Mouse (Mus musculus): ENCODE measurements at regions not wholly inside any gene's neighbourhood (a gene's known extent, or its start where the extent isn't known, plus 50 kb on each side); places are given as distances from the start of the nearest gene placed in this dataset.
A peak's percentile ranks its signal among the peaks of the same experiment; 100 is the strongest.

DNA sequence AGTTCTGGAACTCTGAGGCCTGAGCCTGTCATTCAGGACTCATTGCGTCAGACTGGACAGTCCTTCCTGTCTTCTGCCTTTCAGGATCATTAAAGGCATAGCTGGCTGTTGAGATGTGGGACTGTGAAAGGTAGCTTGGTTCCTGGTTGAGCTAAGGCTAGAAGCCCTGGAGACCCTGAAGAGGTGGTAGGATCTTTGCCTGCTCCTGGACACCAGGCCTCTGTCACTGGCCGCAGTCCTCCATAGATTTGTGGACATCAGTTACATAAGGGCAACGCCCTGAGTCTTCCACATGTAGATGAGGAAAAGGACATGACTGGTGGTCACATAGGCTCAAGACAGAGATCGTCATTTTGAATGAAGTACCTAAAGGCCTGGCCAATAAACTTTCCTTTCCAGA lies 127.9 kb downstream of the Opa1 start:
- DNase-seq: no peak

DNA sequence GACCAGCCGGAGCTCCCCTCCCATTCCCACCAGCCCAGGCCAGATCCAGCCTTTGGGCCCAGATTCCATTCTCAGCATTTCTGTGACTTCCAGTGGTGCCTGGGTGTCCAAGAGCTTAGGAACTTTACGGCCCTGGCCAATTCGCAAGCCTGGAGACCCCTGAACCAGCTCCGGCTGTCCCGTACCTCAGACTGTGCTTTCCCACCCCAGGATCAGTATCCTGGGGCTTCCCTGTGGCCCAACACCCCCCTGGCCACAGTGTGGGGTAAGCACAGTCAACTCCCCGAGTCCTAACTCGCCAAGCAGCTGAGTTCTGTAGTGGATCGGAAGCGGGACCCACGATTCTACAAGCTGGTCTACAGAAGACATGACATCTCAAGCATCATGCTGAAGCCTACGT lies 128.5 kb downstream of the Opa1 start:
- no peak for DNase-seq

- no peak for DNase-seq
Measured at GRCm38 (mm10) chr16:29709072-29709471, 129.9 kb downstream of the Opa1 start.

GRCm38 (mm10) chr16:29711386-29711785 lies 132.3 kb downstream of the Opa1 start:
- DNase-seq: no peak

GRCm38 (mm10) chr16:29711912-29712681 lies 133.0 kb downstream of the Opa1 start:
- no peak for DNase-seq

DNA sequence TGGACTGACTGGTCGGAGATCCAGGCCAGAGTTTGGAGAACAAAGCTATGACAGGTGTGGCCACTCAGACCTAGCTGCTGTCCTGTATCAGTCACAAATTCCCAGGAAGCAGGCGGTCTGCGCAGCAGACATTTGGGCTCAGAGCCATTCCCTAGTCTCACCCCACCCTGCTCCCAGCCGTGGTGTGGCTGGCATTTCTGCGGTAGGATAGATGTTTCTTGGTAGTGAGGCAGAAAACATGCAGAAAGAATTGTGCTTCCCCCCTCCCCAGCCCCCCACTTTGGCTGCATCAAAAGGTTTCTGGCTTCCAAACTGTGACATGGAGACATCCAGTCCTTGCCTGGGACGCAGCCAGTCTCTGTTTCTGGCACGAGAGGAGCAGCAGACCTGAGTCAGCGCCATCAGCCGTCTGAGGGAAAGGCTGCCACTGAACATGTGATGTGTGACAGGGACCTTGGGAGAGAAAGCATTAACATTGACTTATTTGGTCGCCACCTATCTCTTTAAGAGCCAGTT lies 135.5 kb downstream of the Opa1 start:
- peak; percentile 41 to 49 for DNase-seq

DNA sequence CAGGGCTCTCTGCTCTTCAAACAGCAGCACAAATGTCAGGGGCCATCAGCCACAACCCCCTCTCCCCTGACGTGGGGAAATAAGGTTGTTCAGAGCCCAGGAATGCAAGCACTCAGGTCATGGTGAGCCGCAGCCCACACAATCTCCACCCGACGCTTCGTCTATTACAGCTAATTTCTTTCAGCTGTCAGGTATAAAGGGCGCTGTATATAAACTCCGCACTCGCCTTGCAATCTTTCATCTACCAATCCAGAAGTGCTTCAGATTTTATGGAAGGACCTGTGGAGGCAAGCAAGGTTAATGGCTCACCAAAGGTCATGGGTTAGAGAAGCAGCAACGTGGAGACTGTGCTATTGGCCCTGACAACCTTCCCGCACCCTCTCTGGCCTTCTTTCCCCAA lies 139.8 kb downstream of the Opa1 start:
- peak in 1 of 2 experiments; percentile 31 for DNase-seq

DNA sequence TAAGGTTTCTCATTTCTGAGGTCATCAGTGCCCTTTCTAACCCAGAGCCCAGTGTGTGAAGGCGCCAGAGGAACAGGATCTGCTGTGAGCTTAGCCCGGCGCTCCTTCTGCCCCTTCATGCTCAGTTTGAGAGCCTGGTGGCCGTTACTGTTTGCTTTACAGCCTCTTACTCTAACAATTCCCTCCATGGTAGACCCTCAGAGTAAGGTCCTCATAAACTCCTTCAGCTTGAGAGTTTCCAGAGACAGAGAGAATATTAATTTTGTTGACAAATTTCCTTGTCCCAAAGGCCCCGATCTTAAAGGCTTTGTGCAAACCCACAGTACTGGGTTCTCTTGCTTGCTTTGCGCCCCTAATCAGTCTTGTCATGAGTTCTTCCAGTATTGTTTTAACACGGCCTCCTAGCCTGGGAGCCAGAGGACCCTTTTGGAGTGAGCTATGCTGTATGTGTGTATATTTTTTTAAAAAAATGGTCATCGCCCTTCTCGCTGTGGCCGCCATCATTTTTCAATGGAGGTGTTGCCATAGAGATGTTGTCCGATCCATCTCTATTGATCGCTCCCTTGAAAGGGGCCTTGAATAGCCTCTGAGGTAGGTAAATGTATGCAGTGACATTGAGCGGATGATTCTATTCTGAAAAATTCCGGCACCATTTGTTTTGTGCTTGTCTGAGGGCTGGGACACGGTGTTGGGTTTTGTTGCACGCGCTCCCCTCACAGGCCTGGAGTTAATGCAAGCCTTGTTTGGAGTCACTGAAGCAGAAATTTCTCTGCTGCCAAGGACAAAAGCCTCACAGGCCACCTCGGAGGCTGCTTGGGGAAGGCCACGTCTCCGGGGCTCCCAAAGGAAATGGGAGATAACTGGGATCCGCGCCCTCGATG lies 140.7 kb downstream of the Opa1 start:
- DNase-seq: no peak

- no peak for DNase-seq
Measured at GRCm38 (mm10) chr16:29725153-29725552, 146.0 kb downstream of the Opa1 start.

DNA sequence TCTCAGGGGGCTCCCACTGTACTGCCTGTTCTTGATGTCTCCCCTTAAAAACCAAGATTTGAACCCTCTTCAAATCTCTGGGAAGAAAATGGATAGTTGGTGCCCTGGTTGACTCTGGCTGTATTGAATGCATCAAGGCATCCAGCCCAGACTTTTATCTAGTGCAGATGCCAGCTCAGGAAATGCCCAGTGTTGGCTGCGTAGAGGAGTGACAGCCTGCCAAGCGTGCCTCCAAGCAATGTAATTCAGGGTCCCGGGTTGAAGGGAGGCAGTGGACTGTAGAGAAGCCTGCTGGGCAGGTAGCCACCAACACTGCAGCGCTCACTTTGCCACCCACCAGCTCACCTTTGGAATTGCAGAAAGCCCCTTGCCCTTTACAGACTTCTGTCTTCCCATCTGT lies 146.4 kb downstream of the Opa1 start:
- DNase-seq: peak; percentile 38 to 44

- DNase-seq: no peak
Measured at GRCm38 (mm10) chr16:29727397-29727796, 148.3 kb downstream of the Opa1 start.

- DNase-seq: peak; percentile 92
Measured at GRCm38 (mm10) chr16:29728769-29729481, 149.8 kb downstream of the Opa1 start.

- DNase-seq: no peak
Measured at GRCm38 (mm10) chr16:29730010-29730409, 150.9 kb downstream of the Opa1 start.

GRCm38 (mm10) chr16:29732889-29733288 lies 153.8 kb downstream of the Opa1 start:
- DNase-seq: no peak

GRCm38 (mm10) chr16:29733847-29734246 lies 154.7 kb downstream of the Opa1 start:
- no peak for DNase-seq

- peak; percentile 47 to 71 for DNase-seq
Measured at GRCm38 (mm10) chr16:29734324-29734723, 155.2 kb downstream of the Opa1 start.

GRCm38 (mm10) chr16:29734738-29735250 lies 155.7 kb downstream of the Opa1 start:
- peak; percentile 65 to 77 for DNase-seq

GRCm38 (mm10) chr16:29735371-29736008 lies 156.4 kb downstream of the Opa1 start:
- DNase-seq: peak; percentile 57 to 66

DNA sequence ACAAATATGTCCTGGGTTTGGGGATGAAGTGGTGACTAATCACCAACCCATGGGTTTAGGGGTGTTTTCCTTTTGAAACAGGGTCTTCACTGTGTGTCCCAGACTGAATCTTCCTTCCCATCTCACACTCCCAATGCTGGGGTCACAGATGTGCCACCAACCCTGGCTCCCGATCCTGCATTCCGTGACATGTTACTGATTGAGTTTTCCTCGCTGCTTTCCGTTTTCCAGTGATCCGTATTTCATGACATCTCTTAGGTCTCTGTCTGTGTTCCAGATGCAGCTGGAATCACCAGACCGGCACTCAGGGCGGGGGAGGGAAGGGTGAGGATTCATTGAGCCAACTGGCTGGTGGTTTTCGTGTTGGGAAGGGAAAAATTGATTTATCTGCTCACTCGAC lies 157.1 kb downstream of the Opa1 start:
- peak; percentile 49 to 59 for DNase-seq

- no peak for DNase-seq
Measured at GRCm38 (mm10) chr16:29738075-29738474, 158.9 kb downstream of the Opa1 start.

- DNase-seq: peak in 1 of 2 experiments; percentile 44
Measured at GRCm38 (mm10) chr16:29742497-29743230, 163.5 kb downstream of the Opa1 start.

Measured in kidney, postnatal 4 days (tissue).